Mouse (Mus musculus): ENCODE results near the gene Cope. TPM values are rescaled to one million over a fixed set of nuclear protein-coding genes. Genes with fewer than 3 reads are reported as not detected.

The Cope gene
- polyA plus RNA-seq, 1 experiment from 2014 or later, result 294 TPM

DNA sequence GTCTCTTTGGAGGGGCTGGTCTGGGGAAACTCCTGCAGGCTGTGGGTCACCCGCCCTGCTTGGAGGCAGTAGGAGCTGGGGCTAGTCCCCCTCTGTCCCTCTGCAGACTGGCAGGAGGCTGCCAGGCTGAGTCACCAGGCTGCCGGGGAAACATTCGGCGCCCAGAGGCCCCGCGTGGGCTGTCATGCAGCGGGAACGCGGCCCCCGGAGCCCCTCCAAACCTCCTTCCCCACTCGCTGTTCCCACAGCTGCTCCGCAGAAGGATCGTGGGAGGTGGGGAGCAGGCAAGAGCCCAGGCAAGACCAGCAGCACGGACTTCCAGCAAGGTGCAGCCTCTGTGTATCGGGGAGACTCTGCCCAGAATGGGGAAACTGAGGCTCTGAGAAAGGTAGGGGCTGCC is 24.1 kb upstream of the Cope start:
- Histone ChIP-seq H3K4me3 (no peak overlapping the region), H3K4me2 (peak overlapping the region; percentile 7; the same call in 1 of the 2 replicates), H3K27me3 (replicated peaks) (no peaks in the 10 kb centered on the region), H3K9me3 (no peaks in the 10 kb centered on the region), H3K36me3 (no peaks in the 10 kb centered on the region), H3K27ac (replicated peaks) (no peak overlapping the region; the same call in 1 of the 2 replicates), H3K9ac (peak overlapping the region; percentile 59), H3K4me1 (peaks cover 49% of the 10 kb centered on the region)
- ATAC-seq (ENCODE audit: extremely low read depth, insufficient number of reproducible peaks, low FRiP score, low TSS enrichment), result no peak
- 61% methylated on average over 15 of the region's 15 CpGs for WGBS

DNA sequence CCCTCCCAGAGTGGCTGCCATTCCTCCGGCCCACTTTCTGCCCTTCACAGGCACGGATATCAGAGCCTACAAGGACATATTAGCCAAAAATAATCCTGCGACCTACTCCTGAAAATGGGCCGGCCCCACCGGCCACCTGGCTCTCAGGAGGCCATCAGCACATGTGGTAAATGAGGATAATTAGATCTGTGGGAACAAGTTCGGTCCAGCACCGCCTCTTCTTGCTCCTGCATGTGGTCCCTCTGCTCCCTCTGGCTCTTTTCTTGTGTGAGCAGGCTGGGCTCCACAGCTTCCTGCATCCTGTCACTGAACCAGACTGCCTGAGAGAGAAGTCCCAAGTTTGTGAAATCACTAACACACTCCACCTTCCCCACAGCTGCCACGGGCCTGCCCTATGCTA is 23.1 kb upstream of the Cope start:
- Histone ChIP-seq H3K4me1 (peaks cover 54% of the 10 kb centered on the region), H3K27me3 (replicated peaks) (no peaks in the 10 kb centered on the region), H3K27ac (replicated peaks) (peak overlapping the region; percentile 72), H3K9ac (peak overlapping the region; percentile 59), H3K36me3 (no peaks in the 10 kb centered on the region), H3K9me3 (no peaks in the 10 kb centered on the region), H3K4me2 (no peak overlapping the region; the same call in 1 of the 2 replicates), H3K4me3 (no peak overlapping the region)
- WGBS, result 33% methylated on average over 8 of the region's 8 CpGs
- ATAC-seq (ENCODE audit: extremely low read depth, insufficient number of reproducible peaks, low FRiP score, low TSS enrichment), result no peak

DNA sequence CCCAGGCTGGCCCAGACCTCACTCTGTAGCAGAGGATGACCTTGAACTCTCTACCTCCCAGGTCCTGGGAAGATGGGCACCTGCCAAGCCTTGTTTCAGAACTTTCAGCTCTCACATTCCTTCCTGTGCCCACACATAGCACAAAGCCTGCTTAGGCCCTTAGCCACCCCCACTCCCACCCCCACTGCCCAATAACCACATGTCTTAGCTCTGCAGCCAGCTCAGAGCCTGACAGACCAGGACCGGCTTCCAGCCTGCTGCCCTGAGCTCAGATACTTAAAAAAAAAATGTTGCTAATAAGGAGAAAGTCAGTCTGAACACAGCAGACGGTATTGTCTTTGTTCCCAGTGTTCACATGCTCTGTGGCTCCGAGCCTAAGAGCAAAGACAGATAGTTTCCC is 21.3 kb upstream of the Cope start:
- Histone ChIP-seq H3K27ac (replicated peaks) (peak overlapping the region; percentile 79), H3K9me3 (no peaks in the 10 kb centered on the region), H3K4me2 (no peak overlapping the region), H3K9ac (0 out of 2 replicates have a peak overlapping the region, but pooled peaks have one; percentile 8), H3K4me3 (no peak overlapping the region), H3K27me3 (replicated peaks) (no peaks in the 10 kb centered on the region), H3K36me3 (peaks cover 17% of the 10 kb centered on the region), H3K4me1 (peaks cover 60% of the 10 kb centered on the region)
- ATAC-seq (ENCODE audit: extremely low read depth, insufficient number of reproducible peaks, low FRiP score, low TSS enrichment), result no peak
- 39% methylated on average over 3 of the region's 3 CpGs for WGBS

DNA sequence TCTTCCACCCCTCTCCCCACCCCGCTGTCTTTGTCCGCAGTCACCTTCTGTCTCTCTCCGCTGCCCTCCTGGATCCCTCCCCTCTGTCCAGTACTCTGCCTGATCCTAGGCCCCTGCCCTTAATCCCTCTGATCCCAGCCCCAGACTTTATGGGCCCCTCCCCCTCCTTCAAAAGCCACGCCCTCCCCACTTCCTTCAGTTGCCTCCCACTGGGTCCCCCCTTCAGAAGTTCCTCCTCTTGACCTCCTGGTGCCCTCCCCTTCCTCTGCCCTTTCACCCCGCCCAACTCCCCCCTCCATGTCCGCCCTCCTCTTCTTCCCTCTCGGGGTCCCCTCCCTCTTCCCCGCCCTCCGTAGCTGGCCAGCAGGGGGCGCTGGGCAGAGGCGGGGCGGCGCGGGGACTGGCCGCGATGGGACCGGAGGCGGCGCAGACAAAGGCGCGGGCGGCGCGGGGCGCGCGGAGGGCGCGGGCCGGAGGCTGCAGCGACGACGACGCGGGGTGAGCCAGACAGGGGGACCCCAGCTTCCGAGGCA is 19.6 kb upstream of the Cope start, which contains the start of gene Homer3:
Gene Homer3, plus strand, starts transcription at position 225 of the 533 bp plus-strand sequence.
- peak within 1 kb of the TSS; percentile 75 for H3K4me2 ChIP-seq
- H3K9me3 ChIP-seq, result 0 out of 2 replicates have a peak, but pooled peaks cover 3% of the 10 kb centered on the region
- H3K27ac ChIP-seq (replicated peaks), result peak within 1 kb of the TSS; percentile 79
- H3K4me3 ChIP-seq, result peak within 1 kb of the TSS; percentile 75
- peak within 1 kb of the TSS; percentile 95 for H3K9ac ChIP-seq
- peaks cover 33% of the 10 kb centered on the region for H3K36me3 ChIP-seq
- peaks cover 56% of the 10 kb centered on the region for H3K4me1 ChIP-seq
- 0% methylated on average over 35 of the region's 36 CpGs for WGBS
- no peaks in the 10 kb centered on the region for H3K27me3 ChIP-seq (replicated peaks)
- peak; percentile 77 for ATAC-seq (ENCODE audit: extremely low read depth, insufficient number of reproducible peaks, low FRiP score, low TSS enrichment)

DNA sequence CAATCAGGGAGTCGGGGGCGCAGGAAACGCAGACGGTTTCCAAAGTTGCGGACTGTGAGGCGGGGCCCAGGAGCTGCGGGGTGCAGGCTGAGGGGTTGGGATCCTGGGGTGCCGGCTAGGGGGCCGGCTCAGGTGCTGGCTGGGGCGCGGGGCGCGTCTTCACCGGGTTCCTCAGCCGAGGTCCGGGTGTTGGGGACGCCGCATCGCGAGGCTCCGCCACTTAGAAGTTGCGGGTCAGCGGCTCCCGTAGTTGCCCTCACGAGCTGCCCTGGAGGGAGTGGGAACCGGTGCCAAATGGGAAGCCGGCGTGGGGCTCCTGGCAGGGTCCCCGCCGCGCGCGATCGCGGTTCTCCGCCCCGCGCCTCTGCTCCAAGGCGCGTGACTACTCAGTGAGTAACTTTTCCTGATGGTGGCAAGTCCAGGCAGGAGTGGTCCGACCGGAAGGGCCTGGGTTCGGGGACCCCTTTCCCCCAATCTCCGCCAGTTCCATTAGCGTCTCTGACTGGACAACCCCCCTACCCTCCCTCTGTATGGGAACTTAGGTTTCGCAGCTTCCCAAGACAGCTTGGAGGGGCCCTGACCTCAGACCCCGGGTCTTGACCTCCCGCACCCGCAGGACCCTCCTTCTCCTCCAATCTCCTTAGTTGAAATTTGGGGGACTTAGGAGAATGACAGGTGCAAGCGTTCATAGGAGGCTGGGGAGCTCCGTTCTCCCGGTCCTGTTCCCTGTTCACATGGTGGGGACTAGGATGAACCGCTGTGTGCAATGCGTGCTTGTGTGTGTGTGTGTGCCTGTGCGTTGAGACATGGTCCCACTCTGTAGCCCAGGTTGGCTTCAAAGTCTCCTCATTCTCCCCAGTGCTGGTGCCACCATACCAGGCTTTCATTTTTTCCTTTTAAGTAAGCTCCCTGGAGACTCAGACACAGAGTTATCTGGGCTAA is 18.9 kb upstream of the Cope start:
- Histone ChIP-seq H3K9ac (peak overlapping the region; percentile 95), H3K9me3 (0 out of 2 replicates have a peak, but pooled peaks cover 3% of the 10 kb centered on the region), H3K27ac (replicated peaks) (peak overlapping the region; percentile 79), H3K36me3 (peaks cover 41% of the 10 kb centered on the region), H3K4me3 (peak overlapping the region; percentile 75), H3K4me1 (peaks cover 51% of the 10 kb centered on the region), H3K4me2 (peak overlapping the region; percentile 75), H3K27me3 (replicated peaks) (no peaks in the 10 kb centered on the region)
- 2% methylated on average over 55 of the region's 55 CpGs for WGBS
- peak; percentile 18; the same call in 1 of the 2 replicates for ATAC-seq (ENCODE audit: extremely low read depth, insufficient number of reproducible peaks, low FRiP score, low TSS enrichment)

DNA sequence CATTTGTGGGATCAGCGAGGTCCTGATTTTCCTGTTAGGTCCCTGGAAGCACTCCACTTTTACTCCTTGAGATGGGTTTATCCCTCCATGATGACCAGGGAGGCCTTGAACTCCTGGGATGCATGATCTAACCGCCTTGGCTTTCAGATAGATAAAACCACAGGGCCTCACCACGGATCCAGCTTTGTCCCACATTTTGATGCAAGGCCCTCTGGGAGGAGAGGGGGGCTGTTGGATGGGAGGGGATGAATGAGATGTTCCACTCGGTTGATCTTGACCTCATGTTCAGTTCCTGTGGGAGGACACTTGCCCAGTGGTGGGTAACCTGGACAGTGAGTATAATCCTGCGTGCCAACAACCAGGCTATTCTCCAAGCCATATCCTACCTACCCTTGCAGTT is 17.9 kb upstream of the Cope start:
- Histone ChIP-seq H3K36me3 (peaks cover 49% of the 10 kb centered on the region), H3K4me3 (peak overlapping the region; percentile 24; the same call in 1 of the 2 replicates), H3K4me2 (peak overlapping the region; percentile 75), H3K9ac (0 out of 2 replicates have a peak overlapping the region, but pooled peaks have one; percentile 24), H3K27ac (replicated peaks) (no peak overlapping the region), H3K4me1 (peaks cover 41% of the 10 kb centered on the region), H3K27me3 (replicated peaks) (no peaks in the 10 kb centered on the region), H3K9me3 (0 out of 2 replicates have a peak, but pooled peaks cover 3% of the 10 kb centered on the region)
- WGBS, result 72% methylated on average over 5 of the region's 5 CpGs
- no peak for ATAC-seq (ENCODE audit: extremely low read depth, insufficient number of reproducible peaks, low FRiP score, low TSS enrichment)

DNA sequence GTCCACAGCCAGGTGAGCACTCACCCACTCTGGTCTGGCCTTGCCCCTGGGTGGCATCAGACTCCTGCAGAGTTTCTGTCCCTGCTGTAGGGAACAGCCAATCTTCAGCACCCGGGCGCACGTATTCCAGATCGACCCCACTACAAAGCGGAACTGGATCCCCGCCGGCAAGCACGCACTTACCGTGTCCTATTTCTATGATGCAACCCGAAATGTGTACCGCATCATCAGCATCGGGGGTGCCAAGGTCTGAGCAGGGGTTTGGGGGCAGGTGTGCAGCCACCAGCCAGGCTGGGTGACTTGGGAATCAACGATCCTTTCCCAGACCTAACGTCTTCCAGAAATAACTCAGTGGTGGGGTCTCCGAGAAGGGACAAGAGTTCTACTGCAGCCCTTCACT is 17.0 kb upstream of the Cope start:
- peaks cover 58% of the 10 kb centered on the region for H3K36me3 ChIP-seq
- WGBS, result 93% methylated on average over 15 of the region's 15 CpGs
- ATAC-seq (ENCODE audit: extremely low read depth, insufficient number of reproducible peaks, low FRiP score, low TSS enrichment), result no peak

DNA sequence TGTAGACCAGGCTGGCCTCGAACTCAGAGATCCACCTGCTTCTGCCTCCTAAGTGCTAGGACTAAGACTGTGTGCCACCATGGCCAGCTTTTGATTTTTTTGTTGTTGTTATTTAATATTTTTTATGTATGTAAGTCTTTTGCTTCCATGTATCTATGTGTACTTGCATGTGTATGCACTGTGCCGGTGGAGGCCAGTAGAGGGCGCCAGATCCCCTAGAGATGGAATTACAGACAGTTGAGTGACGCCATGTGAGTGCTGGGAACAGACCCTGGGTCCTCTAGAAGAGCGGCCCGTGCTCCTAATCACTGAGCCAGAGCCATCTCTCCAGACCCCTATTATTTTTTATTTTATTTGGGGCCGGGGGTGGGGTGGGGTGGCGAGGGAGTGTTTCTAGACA is 15.6 kb upstream of the Cope start:
- no peak overlapping the region for H3K9ac ChIP-seq
- H3K4me2 ChIP-seq, result no peak overlapping the region
- H3K4me1 ChIP-seq, result peaks cover 25% of the 10 kb centered on the region
- H3K27me3 ChIP-seq (replicated peaks), result no peaks in the 10 kb centered on the region
- H3K4me3 ChIP-seq, result no peak overlapping the region
- 0 out of 2 replicates have a peak, but pooled peaks cover 3% of the 10 kb centered on the region for H3K9me3 ChIP-seq
- 87% methylated on average over 8 of the region's 8 CpGs for WGBS
- H3K27ac ChIP-seq (replicated peaks), result no peak overlapping the region
- ATAC-seq (ENCODE audit: extremely low read depth, insufficient number of reproducible peaks, low FRiP score, low TSS enrichment), result no peak
- H3K36me3 ChIP-seq, result peaks cover 72% of the 10 kb centered on the region

More for the DNA sequence above, 17.0 kb upstream of the Cope start:
- no peak overlapping the region for H3K4me2 ChIP-seq
- H3K4me3 ChIP-seq, result no peak overlapping the region
- H3K9me3 ChIP-seq, result 0 out of 2 replicates have a peak, but pooled peaks cover 3% of the 10 kb centered on the region
- H3K4me1 ChIP-seq, result peaks cover 38% of the 10 kb centered on the region
- no peak overlapping the region for H3K9ac ChIP-seq
- no peak overlapping the region for H3K27ac ChIP-seq (replicated peaks)
- H3K27me3 ChIP-seq (replicated peaks), result no peaks in the 10 kb centered on the region

- H3K27me3 ChIP-seq (replicated peaks), result no peaks in the 10 kb centered on the region
Measured at GRCm38 (mm10) chr8:70293988-70294405, 8.3 kb upstream of the Cope start.

DNA sequence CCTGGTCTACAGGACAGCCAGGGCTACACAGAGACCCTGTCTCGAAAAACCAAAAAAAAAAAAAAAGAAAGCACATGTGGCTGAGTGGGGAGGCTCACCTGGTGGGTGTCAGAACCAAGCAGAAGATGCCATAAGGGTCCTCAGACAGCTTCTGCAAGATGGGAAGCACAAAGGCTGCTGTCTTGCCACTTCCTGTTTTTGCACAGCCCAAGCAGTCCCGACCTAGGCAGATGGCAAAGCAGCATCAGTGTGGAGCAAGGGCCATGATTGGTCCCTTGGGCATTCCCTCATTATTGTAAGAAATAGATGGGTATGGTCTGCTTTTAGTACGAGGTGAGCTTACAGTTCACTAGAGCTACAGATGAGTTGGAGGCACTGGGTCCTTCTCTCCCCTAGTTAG is 1.4 kb upstream of the Cope start:
- no peak overlapping the region for H3K27ac ChIP-seq (replicated peaks)
- H3K9ac ChIP-seq, result no peak overlapping the region
- no peaks in the 10 kb centered on the region for H3K9me3 ChIP-seq
- H3K4me2 ChIP-seq, result peak overlapping the region; percentile 82; the same call in 1 of the 2 replicates
- H3K36me3 ChIP-seq, result peaks cover 62% of the 10 kb centered on the region
- 0 out of 2 replicates have a peak overlapping the region, but pooled peaks have one; percentile 90 for H3K4me3 ChIP-seq
- peaks cover 26% of the 10 kb centered on the region for H3K4me1 ChIP-seq
- WGBS, result 82% methylated on average over 3 of the region's 3 CpGs
- no peak for ATAC-seq (ENCODE audit: extremely low read depth, insufficient number of reproducible peaks, low FRiP score, low TSS enrichment)
- H3K27me3 ChIP-seq (replicated peaks), result no peaks in the 10 kb centered on the region

More at GRCm38 (mm10) chr8:70293988-70294405, 8.3 kb upstream of the Cope start:
- H3K27ac ChIP-seq (replicated peaks), result 0 out of 2 replicates have a peak overlapping the region, but pooled peaks have one; percentile 24
- no peak for ATAC-seq (ENCODE audit: extremely low read depth, insufficient number of reproducible peaks, low FRiP score, low TSS enrichment)
- no peaks in the 10 kb centered on the region for H3K9me3 ChIP-seq
- H3K4me1 ChIP-seq, result no peaks in the 10 kb centered on the region; the same call in 1 of the 2 replicates
- 69% methylated on average over 5 of the region's 5 CpGs for WGBS
- H3K4me3 ChIP-seq, result no peak overlapping the region
- H3K36me3 ChIP-seq, result peaks cover 95% of the 10 kb centered on the region
- H3K4me2 ChIP-seq, result no peak overlapping the region
- no peak overlapping the region for H3K9ac ChIP-seq

DNA sequence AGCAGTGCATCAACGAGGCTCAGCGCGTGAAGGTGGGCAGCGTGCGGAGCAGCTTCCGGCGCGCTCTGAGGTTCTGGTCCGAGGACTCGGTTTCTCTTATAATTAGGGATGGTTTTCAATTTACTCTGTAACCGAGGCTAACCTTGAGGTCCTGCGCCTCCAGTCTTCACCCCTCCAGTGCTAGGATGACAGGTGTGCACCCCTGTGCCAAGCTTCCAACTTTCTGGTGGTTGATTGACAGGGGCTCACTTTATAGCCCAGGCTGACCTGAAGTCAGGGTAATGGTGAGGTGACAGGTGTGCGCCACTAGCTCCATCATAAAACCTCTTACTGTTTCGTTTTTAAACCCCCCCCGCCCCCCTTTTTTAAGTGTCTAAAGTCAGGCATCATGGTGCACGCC is 583 bp downstream of the Cope start:
- H3K36me3 ChIP-seq, result peaks cover 61% of the 10 kb centered on the region

More for the DNA sequence above, 583 bp downstream of the Cope start:
- 3% methylated on average over 16 of the region's 16 CpGs for WGBS
- H3K4me3 ChIP-seq, result peak overlapping the region; percentile 90
- peaks cover 26% of the 10 kb centered on the region for H3K4me1 ChIP-seq
- peak overlapping the region; percentile 93 for H3K9ac ChIP-seq
- ATAC-seq (ENCODE audit: extremely low read depth, insufficient number of reproducible peaks, low FRiP score, low TSS enrichment), result no peak
- no peaks in the 10 kb centered on the region for H3K9me3 ChIP-seq
- H3K27ac ChIP-seq (replicated peaks), result peak overlapping the region; percentile 68
- H3K27me3 ChIP-seq (replicated peaks), result no peaks in the 10 kb centered on the region
- H3K4me2 ChIP-seq, result peak overlapping the region; percentile 82
